Mouse (Mus musculus): ENCODE data around the gene C8g.

The C8g gene

GRCm38 (mm10) chr2:25467606-25468303 lies 33.8 kb downstream of the C8g start:
- DNase-seq (ENCODE audit: low read depth, low spot score): no peak

GRCm38 (mm10) chr2:25465816-25466635 lies 35.5 kb downstream of the C8g start:
- DNase-seq (ENCODE audit: low read depth, low spot score): peak; percentile 46

DNA sequence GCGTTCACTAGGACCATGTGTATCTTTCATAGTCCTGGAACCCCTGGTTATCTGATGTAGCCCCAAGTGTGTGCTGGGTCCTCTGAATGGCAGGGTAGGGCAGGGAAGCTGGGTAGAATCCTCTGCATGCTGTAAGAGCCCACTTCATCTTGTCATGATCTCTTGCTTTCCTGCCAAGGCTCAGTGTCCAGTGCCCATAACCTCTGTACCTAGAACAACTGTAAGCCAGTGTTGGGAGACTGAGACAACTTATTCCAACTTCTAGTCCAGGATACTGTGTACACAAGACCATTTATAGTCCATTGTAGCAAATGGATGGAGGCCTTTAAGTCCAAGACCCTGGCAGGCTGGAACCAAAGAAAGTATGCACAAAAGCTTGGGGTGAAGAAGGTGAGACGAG lies 36.3 kb downstream of the C8g start:
- DNase-seq (ENCODE audit: low read depth, low spot score): no peak

- DNase-seq (ENCODE audit: low read depth, low spot score): no peak
Observed at GRCm38 (mm10) chr2:25463630-25464029, 37.9 kb downstream of the C8g start.

DNA sequence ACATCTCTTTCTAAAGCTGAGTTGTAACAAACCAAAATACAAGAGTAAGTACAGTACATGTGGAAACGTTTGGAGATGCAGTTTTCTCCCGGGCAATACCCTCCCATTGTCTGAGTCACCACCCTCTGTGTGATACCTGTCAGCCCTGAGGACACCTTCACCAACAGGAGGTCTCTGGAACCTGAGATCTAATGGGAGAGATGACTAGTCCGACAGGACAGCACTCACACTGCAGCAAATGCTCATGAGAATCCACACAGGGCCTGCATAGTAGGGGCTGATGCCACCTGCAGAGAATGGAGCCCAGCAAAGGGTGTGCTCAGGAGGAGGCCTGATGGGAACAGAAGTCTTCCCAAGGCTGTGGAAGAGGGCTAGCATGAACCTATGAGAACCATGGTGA lies 40.1 kb downstream of the C8g start:
- no peak for DNase-seq (ENCODE audit: low read depth, low spot score)

DNA sequence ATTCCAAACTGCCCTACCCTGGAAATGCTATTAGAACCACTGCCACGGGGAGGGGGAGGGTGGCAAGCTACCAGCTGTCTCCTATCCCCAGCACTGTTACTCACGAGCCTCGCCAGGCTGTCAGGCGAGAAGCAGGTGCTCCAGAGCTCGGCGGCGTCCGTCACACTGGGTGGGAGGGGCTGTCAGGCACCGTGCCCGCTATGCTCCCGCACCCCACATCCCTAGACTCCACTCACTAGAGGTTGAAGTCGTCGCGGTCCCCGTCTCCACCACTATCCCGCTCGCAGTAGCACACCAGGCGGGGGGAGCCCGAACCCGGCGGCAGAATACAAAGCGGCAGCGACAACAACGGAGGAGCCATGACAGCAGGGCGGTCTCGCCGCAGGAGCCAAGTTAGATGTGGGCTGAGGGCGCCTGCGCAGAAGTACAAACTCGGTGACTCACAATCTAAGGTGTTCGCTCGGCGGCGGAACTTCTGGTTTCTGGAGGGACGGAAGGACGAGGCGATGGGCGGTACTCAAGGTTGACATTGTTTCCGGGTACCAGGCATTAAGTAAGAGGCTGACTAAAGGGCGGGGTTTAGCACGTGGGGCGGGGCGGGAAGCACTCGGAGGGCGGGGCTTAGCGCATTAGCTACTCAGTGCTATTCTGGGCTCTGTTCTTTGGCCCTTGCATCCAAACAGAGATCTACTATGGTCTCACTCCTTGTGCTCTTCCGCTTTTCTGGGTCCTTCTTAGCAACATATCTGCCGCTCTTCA lies 40.8 kb downstream of the C8g start, which contains the start of gene Paxx:
Gene Paxx, minus strand, starts transcription at position 544 of the 759 bp plus-strand sequence.
- DNase-seq (ENCODE audit: low read depth, low spot score): peak; percentile 99

- DNase-seq (ENCODE audit: low read depth, low spot score): no peak
Observed at GRCm38 (mm10) chr2:25460135-25460534, 41.4 kb downstream of the C8g start.

DNA sequence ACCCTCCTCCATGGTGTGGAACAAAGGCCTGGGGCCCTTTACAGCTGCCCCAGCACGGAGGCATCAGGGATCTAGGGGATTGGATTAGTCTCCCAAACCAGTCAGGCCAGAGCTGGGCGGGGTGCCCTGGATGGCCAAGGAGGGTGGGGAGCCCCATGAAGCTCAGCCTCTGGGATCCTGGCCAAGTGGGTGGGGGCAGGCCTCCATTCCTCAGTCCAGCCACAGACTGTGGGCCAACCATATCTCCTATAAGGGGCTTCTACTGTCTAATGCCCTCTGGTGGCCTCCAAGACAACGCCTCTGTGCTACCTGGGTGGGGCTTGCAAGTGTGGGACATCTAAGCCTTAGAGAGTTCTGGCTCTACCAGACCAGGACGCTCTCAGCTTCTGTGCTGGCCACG lies 42.6 kb downstream of the C8g start:
- DNase-seq (ENCODE audit: low read depth, low spot score): no peak

DNA sequence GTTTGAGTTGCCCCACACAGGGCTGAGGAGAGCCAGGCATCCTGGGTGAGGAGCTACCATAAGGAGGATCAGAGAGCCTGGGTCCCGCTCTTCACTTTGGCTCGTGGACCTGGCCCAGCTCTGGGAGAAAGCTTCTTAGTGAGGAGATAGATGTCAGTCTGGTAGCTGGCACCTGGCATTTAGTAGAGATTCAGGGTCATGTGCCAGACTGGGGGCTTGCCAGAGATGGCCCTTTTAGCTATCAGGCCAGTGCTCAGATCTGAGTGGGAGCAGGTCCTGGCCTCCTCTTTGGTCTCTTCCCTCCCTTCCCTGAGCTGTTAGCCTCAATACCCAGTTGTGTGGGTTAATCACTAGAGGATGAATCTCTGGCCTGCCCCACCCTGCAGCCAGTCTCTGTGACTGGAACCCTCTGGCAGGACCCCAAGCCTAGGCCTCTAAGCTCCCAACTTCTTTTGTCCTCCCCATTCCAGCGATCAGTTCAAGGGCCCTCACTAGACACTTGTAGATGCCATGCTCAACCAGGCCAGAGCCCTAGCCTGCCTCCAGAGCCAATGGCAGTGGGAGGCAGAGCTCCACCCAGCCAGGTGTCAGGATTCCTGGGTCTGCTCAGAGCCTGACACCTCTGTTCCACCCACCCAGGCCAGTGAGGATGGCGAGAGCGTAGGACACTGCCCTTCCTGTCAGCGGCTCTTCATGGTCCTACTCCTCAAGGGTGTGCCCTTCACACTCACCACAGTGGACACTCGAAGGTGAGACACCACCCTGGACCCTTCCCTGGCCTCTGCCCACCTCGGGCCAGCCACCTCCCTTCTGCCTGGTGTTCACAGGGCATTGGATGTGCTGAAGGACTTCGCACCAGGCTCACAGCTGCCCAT lies 44.3 kb downstream of the C8g start:
- no peak for DNase-seq (ENCODE audit: low read depth, low spot score)

- DNase-seq (ENCODE audit: low read depth, low spot score): no peak
Observed at GRCm38 (mm10) chr2:25456205-25456953, 45.1 kb downstream of the C8g start, which contains the start of gene Clic3. Gene Clic3 (plus strand): TSS chr2:25456838.

GRCm38 (mm10) chr2:25452951-25453350 lies 48.6 kb downstream of the C8g start:
- DNase-seq (ENCODE audit: low read depth, low spot score): no peak

GRCm38 (mm10) chr2:25450853-25451647 lies 50.5 kb downstream of the C8g start:
- peak; percentile 29 for DNase-seq (ENCODE audit: low read depth, low spot score)
